8 mouse cellular contexts compared by ENCODE assay signal in the genomic region with DNA sequence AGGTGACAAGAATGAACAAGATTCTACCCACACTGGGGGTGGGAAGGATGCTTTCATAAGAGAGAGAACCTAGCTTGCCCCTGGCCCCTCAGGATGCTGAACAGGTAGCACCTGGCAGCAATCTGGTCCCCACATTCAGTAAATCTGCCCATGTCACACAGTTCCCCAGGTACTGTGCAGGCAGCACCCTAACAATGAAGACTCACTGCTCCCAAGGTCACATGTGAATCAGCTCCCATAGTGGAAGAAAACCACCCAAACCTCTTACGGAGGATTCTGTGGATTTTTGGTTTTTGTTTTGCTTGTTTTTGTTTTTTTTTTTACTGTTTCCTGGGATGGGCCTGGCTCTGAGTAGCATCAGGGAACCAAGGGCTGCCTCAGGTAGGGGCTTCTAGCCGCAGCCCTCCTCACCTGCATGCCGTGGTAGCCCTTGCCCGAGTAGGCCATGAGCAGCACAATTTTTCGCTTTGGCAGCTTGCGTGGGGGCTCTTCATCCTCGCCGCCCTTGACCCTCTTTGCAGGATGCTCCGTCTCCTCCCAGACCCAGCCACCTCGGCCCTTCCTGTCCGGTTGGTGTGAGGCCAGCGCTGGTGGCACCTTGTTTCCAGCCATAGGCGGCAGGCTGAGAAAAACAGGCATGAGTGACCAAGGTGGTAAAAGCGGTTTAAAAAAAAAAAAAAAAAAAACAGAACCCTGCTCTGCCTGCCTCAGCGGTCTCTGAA. TPM values are rescaled to one million over a fixed set of nuclear protein-coding genes. Genes with fewer than 3 reads are reported as not detected.
DNase-seq lines count a peak whose midpoint lies in the region; ATAC-seq and TF ChIP-seq lines count a peak whose summit lies in the region.

No protein-coding gene starts in this region.

- H3K4me2 ChIP-seq in limb, embryonic 15.5 days, result peak overlapping the region; percentile 79
- peak overlapping the region; percentile 81 for H3K4me2 ChIP-seq in stomach, embryonic 14.5 days (replicated peaks; ENCODE audit: low read depth, low read length)

- TF ChIP-seq POLR2A in thymus, adult 2 months (IDR thresholded peaks at IDR 0.05; ENCODE audit: control insufficient read depth, extremely low read depth, insufficient read depth, low read length, poor library complexity), result no peak

- no peaks in the 10 kb centered on the region for H3K27me3 ChIP-seq in thymus, adult 2 months (ENCODE audit: control insufficient read depth, insufficient read depth, low read length)
- H3K27me3 ChIP-seq in limb, embryonic 15.5 days, result no peaks in the 10 kb centered on the region
- H3K27me3 ChIP-seq in stomach, embryonic 14.5 days (ENCODE audit: control insufficient read depth, insufficient read depth, low read length), result no peaks in the 10 kb centered on the region

- TF ChIP-seq CTCF in thymus, adult 2 months (IDR thresholded peaks at IDR 0.05; ENCODE audit: borderline replicate concordance, control insufficient read depth, extremely low read depth, insufficient read depth, low read length, poor library complexity), result no peak

- no peak overlapping the region for H3K27ac ChIP-seq in thymus, adult 2 months (ENCODE audit: control insufficient read depth, insufficient read depth, low read length)
- H3K27ac ChIP-seq in limb, embryonic 15.5 days, result no peak overlapping the region
- H3K27ac ChIP-seq in stomach, embryonic 14.5 days (ENCODE audit: low read length), result no peak overlapping the region; the same call in 1 of the 2 replicates

- DNase-seq in cerebellum, adult 11-12 months, result peak; percentile 50
- DNase-seq in cerebellum, adult 8-10 months, result no peak
- no peak for DNase-seq in thymus, adult 2 months
- DNase-seq in thymus, postnatal 0 days (ENCODE audit: low spot score), result no peak
- DNase-seq in left cerebral cortex, adult 11 months (ENCODE audit: low spot score), result no peak
- no peak for DNase-seq in layer of hippocampus, adult 8-10 months (ENCODE audit: low spot score in 2 of 2)

- peaks cover 14% of the 10 kb centered on the region for H3K4me1 ChIP-seq in thymus, adult 2 months (replicated peaks; ENCODE audit: control insufficient read depth, insufficient read depth, low read length)
- H3K4me1 ChIP-seq in limb, embryonic 15.5 days, result peaks cover 18% of the 10 kb centered on the region
- H3K4me1 ChIP-seq in stomach, embryonic 14.5 days (ENCODE audit: control insufficient read depth, insufficient read depth, low read length), result peaks cover 8% of the 10 kb centered on the region; the same call in 1 of the 2 replicates

- WGBS in thymus, adult 2 months, result 23% methylated on average over 15 of the region's 15 CpGs
- 17% methylated on average over 15 of the region's 15 CpGs for WGBS in limb, embryonic 15.5 days
- 16% methylated on average over 15 of the region's 15 CpGs for WGBS in stomach, embryonic 14.5 days

- no peaks in the 10 kb centered on the region for H3K9me3 ChIP-seq in limb, embryonic 15.5 days
- no peaks in the 10 kb centered on the region for H3K9me3 ChIP-seq in stomach, embryonic 14.5 days (ENCODE audit: control insufficient read depth, low read depth, low read length)

- no peaks in the 10 kb centered on the region for H3K36me3 ChIP-seq in thymus, adult 2 months (ENCODE audit: control insufficient read depth, insufficient read depth, low read length)
- H3K36me3 ChIP-seq in limb, embryonic 15.5 days, result peaks cover 44% of the 10 kb centered on the region
- peaks cover 23% of the 10 kb centered on the region for H3K36me3 ChIP-seq in stomach, embryonic 14.5 days (ENCODE audit: control insufficient read depth, insufficient read depth, low read length)

- peak overlapping the region; percentile 52 for H3K4me3 ChIP-seq in thymus, adult 2 months (ENCODE audit: control insufficient read depth, insufficient read depth, low read length)
- peak overlapping the region; percentile 74 for H3K4me3 ChIP-seq in limb, embryonic 15.5 days
- H3K4me3 ChIP-seq in stomach, embryonic 14.5 days (ENCODE audit: low read depth, low read length), result peak overlapping the region; percentile 82

- ATAC-seq in limb, embryonic 15.5 days (ENCODE audit: insufficient number of reproducible peaks, low FRiP score, low TSS enrichment, low read depth), result no peak
- ATAC-seq in stomach, embryonic 14.5 days (ENCODE audit: insufficient number of reproducible peaks, insufficient read depth, low FRiP score, low read depth), result no peak

- peak overlapping the region; percentile 68 for H3K9ac ChIP-seq in limb, embryonic 15.5 days
- H3K9ac ChIP-seq in stomach, embryonic 14.5 days (replicated peaks; ENCODE audit: low read depth, low read length), result peak overlapping the region; percentile 77

RNA-seq across cellular contexts. Expression of gene Pus1, which starts 1.0 kb away (rescaled TPM):
- 27.4 and 28.5 TPM in 2 replicates for polyA plus RNA-seq in thymus, adult 2 months (2012; rRNA removed)
- 34.6 and 37.8 TPM in 2 replicates for polyA plus RNA-seq in thymus, postnatal 0 days (2015; fragmentation: Nextera tagmentation; extraction: Ambion mirVana)
- 33.1 and 36.3 TPM in 2 replicates for polyA plus RNA-seq in limb, embryonic 15.5 days (2015; fragmentation: Nextera tagmentation; extraction: Ambion mirVana)
- 20.2 and 21.9 TPM in 2 replicates for polyA plus RNA-seq in stomach, embryonic 14.5 days (2014; fragmentation: Nextera tagmentation; extraction: Ambion mirVana)
- total RNA-seq in layer of hippocampus, adult 8-10 months (2022), result 10 to 100 TPM; 18.3 to 22.7 (median 20.2) TPM

RNA-seq across cellular contexts. Expression of gene Ep400, which starts 8.9 kb away (rescaled TPM):
- 155 and 211 TPM in 2 replicates for polyA plus RNA-seq in thymus, adult 2 months (2012; rRNA removed)
- 31.3 and 31.4 TPM in 2 replicates for polyA plus RNA-seq in thymus, postnatal 0 days (2015; fragmentation: Nextera tagmentation; extraction: Ambion mirVana)
- 39.1 and 44.4 TPM in 2 replicates for polyA plus RNA-seq in limb, embryonic 15.5 days (2015; fragmentation: Nextera tagmentation; extraction: Ambion mirVana)
- polyA plus RNA-seq in stomach, embryonic 14.5 days (2014; fragmentation: Nextera tagmentation; extraction: Ambion mirVana), result 50.3 and 51.6 TPM in 2 replicates
- 100 to 1,000 TPM in 3 of 4 experiments, 10 to 100 TPM in 1; 84.2 to 115 (median 114) TPM for total RNA-seq in layer of hippocampus, adult 8-10 months (2022)

RNA-seq across cellular contexts. Expression of gene Ulk1, which starts 30.5 kb away (rescaled TPM):
- 130 and 136 TPM in 2 replicates for polyA plus RNA-seq in thymus, adult 2 months (2012; rRNA removed)
- 9.7 and 12.3 TPM in 2 replicates for polyA plus RNA-seq in thymus, postnatal 0 days (2015; fragmentation: Nextera tagmentation; extraction: Ambion mirVana)
- polyA plus RNA-seq in limb, embryonic 15.5 days (2015; fragmentation: Nextera tagmentation; extraction: Ambion mirVana), result 15.2 and 17.6 TPM in 2 replicates
- polyA plus RNA-seq in stomach, embryonic 14.5 days (2014; fragmentation: Nextera tagmentation; extraction: Ambion mirVana), result 27.7 and 28.4 TPM in 2 replicates
- total RNA-seq in layer of hippocampus, adult 8-10 months (2022), result 10 to 100 TPM; 67.6 to 84.3 (median 74.0) TPM
